Mouse (Mus musculus) CH12.LX (cell line): ENCODE data around the gene Pak7.

Experiments used
- CTCF ChIP-seq, 2 experiments: IDR thresholded peaks in 1 of 2; conservative IDR thresholded peaks in 1 of 2; 2 replicates each; pipeline ENCODE4 v1.5.1; 2011 to 2012; ENCODE audit warnings: low read depth in 2 of 2, low read length in 2 of 2, improper control_type of control experiment in 1 of 2, inconsistent platforms in 1 of 2, mild to moderate bottlenecking in 1 of 2, moderate library complexity in 1 of 2
- MAX ChIP-seq: IDR thresholded peaks from 2 replicates; pipeline ENCODE4 v1.6.1; 2011; ENCODE audit warnings: low read length, improper control_type of control experiment
- MYC ChIP-seq: IDR thresholded peaks from 2 replicates; pipeline ENCODE4 v1.6.1; 2011; ENCODE audit warnings: low read depth, mild to moderate bottlenecking, improper control_type of control experiment, low read length
- POLR2A ChIP-seq: IDR thresholded peaks from 2 replicates; pipeline ENCODE4 v1.6.1; 2011; ENCODE audit warnings: low read depth, mild to moderate bottlenecking, improper control_type of control experiment, low read length
- RCOR1 ChIP-seq: conservative IDR thresholded peaks from 2 replicates; pipeline ENCODE4 v1.6.1; 2012; ENCODE audit warnings: low read depth, mild to moderate bottlenecking, inconsistent platforms, low read length, improper control_type of control experiment
- SMC3 ChIP-seq: IDR thresholded peaks from 2 replicates; pipeline ENCODE4 v1.6.1; 2011; ENCODE audit warnings: low read depth, low read length, improper control_type of control experiment

DNA sequence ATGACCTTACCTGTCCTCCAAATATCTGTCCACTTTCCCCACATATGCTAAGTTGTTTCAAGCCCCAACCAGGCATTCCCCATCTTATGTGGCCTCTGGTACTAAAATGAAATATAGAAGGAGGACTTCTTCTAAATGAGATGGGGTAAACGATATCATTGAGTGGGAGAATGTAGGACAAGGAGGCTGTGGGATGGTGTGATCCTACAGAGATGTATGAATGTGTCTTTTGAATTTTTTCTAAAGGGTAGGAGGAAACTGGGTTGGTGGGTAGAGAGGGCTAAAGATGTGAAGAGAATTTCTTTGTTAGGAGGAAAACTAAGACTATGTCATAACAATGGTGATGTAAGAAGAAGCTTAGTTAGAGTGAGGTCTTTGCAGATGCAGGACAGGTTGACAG is 57.8 kb downstream of the Pak7 start:
- TF ChIP-seq RCOR1, result no peak
- TF ChIP-seq SMC3, result no peak
- TF ChIP-seq CTCF (conservative IDR thresholded peaks at IDR 0.05 in 1 of 2, IDR thresholded peaks at IDR 0.05 in 1 of 2; ENCODE audit: low read depth in 2 of 2, low read length in 2 of 2), result no peak
- TF ChIP-seq MYC, result no peak
- no peak for TF ChIP-seq POLR2A
- TF ChIP-seq MAX, result no peak
